ENCODE assay signal across 9 mouse cellular contexts in genomic region chr5:115156401-115156800, GRCm38 (mm10). TPM values are rescaled to one million over a fixed set of nuclear protein-coding genes. Genes with fewer than 3 reads are reported as not detected.
DNase-seq lines count a peak whose midpoint lies in the region; ATAC-seq and TF ChIP-seq lines count a peak whose summit lies in the region.
"Had no signal": no experiment of that assay in that cellular context is flagged by ENCODE, and none has a peak within 500 bp of the region (broad histone marks: within the 10 kb centered on the region; RNA-seq: fewer than 3 reads in every experiment).

No protein-coding gene starts in this region.

- no peak for TF ChIP-seq CTCF in thymus, adult 2 months (IDR thresholded peaks at IDR 0.05; ENCODE audit: borderline replicate concordance, control insufficient read depth, extremely low read depth, insufficient read depth, low read length, poor library complexity)

- H3K4me3 ChIP-seq in erythroblast, embryonic 14.5 days (replicated peaks), result peak overlapping the region; percentile 1
- H3K4me3 ChIP-seq in thymus, adult 2 months (ENCODE audit: control insufficient read depth, insufficient read depth, low read length), result no peak overlapping the region; the same call in 1 of the 2 replicates
- peak overlapping the region; percentile 79 for H3K4me3 ChIP-seq in liver, embryonic 16.5 days (ENCODE audit: low read depth, low read length)

- H3K27me3 ChIP-seq in erythroblast, embryonic 14.5 days (ENCODE audit: control insufficient read depth), result no peaks in the 10 kb centered on the region
- H3K27me3 ChIP-seq in thymus, adult 2 months (ENCODE audit: control insufficient read depth, insufficient read depth, low read length), result no peaks in the 10 kb centered on the region
- no peaks in the 10 kb centered on the region for H3K27me3 ChIP-seq in liver, embryonic 16.5 days (ENCODE audit: control insufficient read depth, insufficient read depth, low read depth, low read length)

- 3% methylated on average over 7 of the region's 7 CpGs for WGBS in thymus, adult 2 months
- WGBS in liver, embryonic 16.5 days (ENCODE audit: insufficient replicate concordance), result 19% methylated on average over 7 of the region's 7 CpGs

- H3K9ac ChIP-seq in liver, embryonic 16.5 days (ENCODE audit: low read depth, low read length), result peak overlapping the region; percentile 88; the same call in 1 of the 2 replicates

- H3K4me1 ChIP-seq in erythroblast, embryonic 14.5 days (ENCODE audit: control insufficient read depth), result peaks cover 56% of the 10 kb centered on the region
- H3K4me1 ChIP-seq in thymus, adult 2 months (replicated peaks; ENCODE audit: control insufficient read depth, insufficient read depth, low read length), result peaks cover 62% of the 10 kb centered on the region
- H3K4me1 ChIP-seq in liver, embryonic 16.5 days (ENCODE audit: control insufficient read depth, low read depth, low read length), result peaks cover 58% of the 10 kb centered on the region

- TF ChIP-seq POLR2A in thymus, adult 2 months (IDR thresholded peaks at IDR 0.05; ENCODE audit: control insufficient read depth, extremely low read depth, insufficient read depth, low read length, poor library complexity), result no peak

- peak overlapping the region; percentile 94 for H3K27ac ChIP-seq in thymus, adult 2 months (ENCODE audit: control insufficient read depth, insufficient read depth, low read length)
- peak overlapping the region; percentile 1; the same call in 1 of the 2 replicates for H3K27ac ChIP-seq in liver, embryonic 16.5 days (ENCODE audit: low read length)

- H3K9me3 ChIP-seq in erythroblast, embryonic 14.5 days (ENCODE audit: control insufficient read depth, low read length), result no peaks in the 10 kb centered on the region
- no peaks in the 10 kb centered on the region for H3K9me3 ChIP-seq in liver, embryonic 16.5 days (replicated peaks; ENCODE audit: control insufficient read depth, low read length)

- H3K4me2 ChIP-seq in liver, embryonic 16.5 days (ENCODE audit: low read depth, low read length), result peak overlapping the region; percentile 93

- H3K36me3 ChIP-seq in erythroblast, embryonic 14.5 days (ENCODE audit: control insufficient read depth), result peaks cover 11% of the 10 kb centered on the region
- H3K36me3 ChIP-seq in thymus, adult 2 months (ENCODE audit: control insufficient read depth, insufficient read depth, low read length), result no peaks in the 10 kb centered on the region
- H3K36me3 ChIP-seq in liver, embryonic 16.5 days (ENCODE audit: control insufficient read depth, insufficient read depth), result no peaks in the 10 kb centered on the region

- peak; percentile 35 for DNase-seq in thymus, adult 2 months
- DNase-seq in thymus, adult 18-20 months, result no peak
- no peak for DNase-seq in spleen, postnatal 4 days (ENCODE audit: low spot score in 2 of 2)
- DNase-seq in left cerebral cortex, adult 9 months (ENCODE audit: low spot score in 2 of 2), result no peak
- DNase-seq: right cerebral cortex, postnatal 4 days had no signal

- no peak for ATAC-seq in erythroblast, adult 5-6 weeks (replicated peaks; ENCODE audit: low FRiP score, poor library complexity, severe bottlenecking)
- no peak for ATAC-seq in liver, embryonic 16.5 days (ENCODE audit: low read depth)
- no peak for ATAC-seq in activated CD4-positive, CD25-positive, alpha-beta regulatory T cell, adult 4 months

RNA-seq across cellular contexts. Expression of gene Mlec, which starts 1.6 kb away (rescaled TPM):
- polyA plus RNA-seq in erythroblast, embryonic 14.5 days (2012), result 0.53 and 0.69 TPM in 2 replicates
- 43.5 and 51.9 TPM in 2 replicates for total RNA-seq in erythroblast, adult 5-6 weeks (2015; ENCODE audit: low replicate concordance)
- 34.8 and 42.3 TPM in 2 replicates for total RNA-seq in erythroblast, adult 5-6 weeks (2017; ENCODE audit: low replicate concordance)
- 95.0 and 98.5 TPM in 2 replicates for polyA plus RNA-seq in thymus, adult 2 months (2012; rRNA removed)
- polyA plus RNA-seq in liver, embryonic 16.5 days (2015; fragmentation: Nextera tagmentation; extraction: Ambion mirVana), result 16.6 and 19.4 TPM in 2 replicates
- 10 to 100 TPM; 26.8 to 37.1 TPM for polyA plus RNA-seq in activated CD4-positive, CD25-positive, alpha-beta regulatory T cell, adult 4 months (2017; shearing (Covaris generic))

RNA-seq across cellular contexts. Expression of gene Unc119b, which starts 21.6 kb away (rescaled TPM):
- polyA plus RNA-seq in erythroblast, embryonic 14.5 days (2012), result 1.3 and 1.6 TPM in 2 replicates
- total RNA-seq in erythroblast, adult 5-6 weeks (2015; ENCODE audit: low replicate concordance), result 0.63 and 2.3 TPM in 2 replicates
- 0.60 and 3.5 TPM in 2 replicates for total RNA-seq in erythroblast, adult 5-6 weeks (2017; ENCODE audit: low replicate concordance)
- 67.3 and 68.6 TPM in 2 replicates for polyA plus RNA-seq in thymus, adult 2 months (2012; rRNA removed)
- polyA plus RNA-seq in liver, embryonic 16.5 days (2015; fragmentation: Nextera tagmentation; extraction: Ambion mirVana), result 7.7 and 8.1 TPM in 2 replicates
- 10 to 100 TPM; 18.3 to 19.0 TPM for polyA plus RNA-seq in activated CD4-positive, CD25-positive, alpha-beta regulatory T cell, adult 4 months (2017; shearing (Covaris generic))

RNA-seq across cellular contexts. Expression of gene Acads, which starts 37.3 kb away (rescaled TPM):
- polyA plus RNA-seq in erythroblast, embryonic 14.5 days (2012), result 0.71 and 0.84 TPM in 2 replicates
- 2.3 and 8.8 TPM in 2 replicates for total RNA-seq in erythroblast, adult 5-6 weeks (2015; ENCODE audit: low replicate concordance)
- total RNA-seq in erythroblast, adult 5-6 weeks (2017; ENCODE audit: low replicate concordance), result 2.3 and 5.7 TPM in 2 replicates
- polyA plus RNA-seq in thymus, adult 2 months (2012; rRNA removed), result 99.6 and 101 TPM in 2 replicates
- polyA plus RNA-seq in liver, embryonic 16.5 days (2015; fragmentation: Nextera tagmentation; extraction: Ambion mirVana), result 48.8 and 54.2 TPM in 2 replicates
- polyA plus RNA-seq in activated CD4-positive, CD25-positive, alpha-beta regulatory T cell, adult 4 months (2017; shearing (Covaris generic)), result 10 to 100 TPM; 14.7 to 24.1 TPM

RNA-seq across cellular contexts. Expression of gene Cabp1, which starts 37.8 kb away (rescaled TPM):
- not detected in 2 replicates for polyA plus RNA-seq in erythroblast, embryonic 14.5 days (2012)
- 0.19 TPM in 1 of 2 replicates, not detected in the other for total RNA-seq in erythroblast, adult 5-6 weeks (2015; ENCODE audit: low replicate concordance)
- total RNA-seq in erythroblast, adult 5-6 weeks (2017; ENCODE audit: low replicate concordance), result not detected in 2 replicates
- polyA plus RNA-seq in thymus, adult 2 months (2012; rRNA removed), result 0.50 and 0.58 TPM in 2 replicates
- 0.13 and 0.19 TPM in 2 replicates for polyA plus RNA-seq in liver, embryonic 16.5 days (2015; fragmentation: Nextera tagmentation; extraction: Ambion mirVana)
- polyA plus RNA-seq in activated CD4-positive, CD25-positive, alpha-beta regulatory T cell, adult 4 months (2017; shearing (Covaris generic)), result under 1 TPM in 1 of 2 experiments, not detected in 1; 0.54 TPM

RNA-seq across cellular contexts. Expression of gene Gm10401, which starts 58.3 kb away (rescaled TPM):
- polyA plus RNA-seq in erythroblast, embryonic 14.5 days (2012), result not detected in 2 replicates
- not detected in 2 replicates for total RNA-seq in erythroblast, adult 5-6 weeks (2015; ENCODE audit: low replicate concordance)
- total RNA-seq in erythroblast, adult 5-6 weeks (2017; ENCODE audit: low replicate concordance), result 1.1 TPM in 1 of 2 replicates, not detected in the other
- 0.26 TPM in 1 of 2 replicates, not detected in the other for polyA plus RNA-seq in thymus, adult 2 months (2012; rRNA removed)
- polyA plus RNA-seq in liver, embryonic 16.5 days (2015; fragmentation: Nextera tagmentation; extraction: Ambion mirVana), result 8.1 and 8.5 TPM in 2 replicates
- 10 to 100 TPM; 11.7 to 19.1 TPM for polyA plus RNA-seq in activated CD4-positive, CD25-positive, alpha-beta regulatory T cell, adult 4 months (2017; shearing (Covaris generic))

Comparison
In these comparisons a context has a peak if more than half of its experiments do, and no peak if none do; other contexts are left out.
1. RNA of gene Mlec, which starts 1.6 kb away (polyA plus RNA-seq): 95.0 to 98.5 TPM in thymus, adult 2 months, 26.8 to 37.1 TPM in activated CD4-positive, CD25-positive, alpha-beta regulatory T cell, adult 4 months and 16.6 to 19.4 TPM in liver, embryonic 16.5 days; 0.53 to 0.69 TPM in erythroblast, embryonic 14.5 days; every median in the first group is over 10 times any median in the second.